Mouse (Mus musculus): ENCODE measurements around the gene Gm13043. TPM values are rescaled to one million over a fixed set of nuclear protein-coding genes. Genes with fewer than 3 reads are reported as not detected.
"Not testable (repeated sequence)": the region's sequence is repeated elsewhere in the genome, so short reads cannot be mapped to it uniquely, and the experiment has no call there.

Gm13043 gene
- not detected in 2 replicates for polyA plus RNA-seq (2015; fragmentation: Nextera tagmentation; extraction: Ambion mirVana)

DNA sequence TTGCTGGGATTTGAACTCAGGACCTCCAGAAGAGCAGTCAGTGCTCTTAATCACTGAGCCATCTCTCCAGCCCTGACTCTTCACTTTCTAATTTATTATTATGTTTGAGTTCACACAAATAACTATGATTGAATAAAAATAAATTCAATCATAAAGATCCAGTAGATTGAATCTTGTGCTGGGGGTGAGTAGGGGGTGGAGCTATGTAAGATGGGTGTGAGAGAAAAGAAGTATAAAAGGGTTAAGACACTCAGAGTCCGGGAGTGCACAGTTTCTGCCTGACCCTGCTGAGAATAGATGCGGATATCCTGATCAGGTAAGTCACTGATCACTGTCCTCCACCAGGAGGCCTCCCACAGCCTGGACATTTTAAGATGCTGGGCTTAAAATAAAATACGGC lies at the start of gene Gm13043:
TSS of gene Gm13043 (plus strand) at position 301 of the 400 bp plus-strand sequence.
- no peak within 1 kb of the TSS for H3K4me2 ChIP-seq (replicated peaks)
- ATAC-seq = no peak
- H3K27me3 ChIP-seq (replicated peaks) = no peaks in the 10 kb centered on the region
- H3K9me3 ChIP-seq = no peaks in the 10 kb centered on the region
- no peaks in the 10 kb centered on the region for H3K36me3 ChIP-seq
- no peak within 1 kb of the TSS for H3K9ac ChIP-seq
- H3K4me1 ChIP-seq (replicated peaks) = no peaks in the 10 kb centered on the region
- H3K4me3 ChIP-seq (replicated peaks) = no peak within 1 kb of the TSS
- H3K27ac ChIP-seq = no peak within 1 kb of the TSS
- WGBS = 78% methylated on average over 3 of the region's 3 CpGs

GRCm38 (mm10) chr4:143535654-143536053 lies 24.5 kb downstream of the Gm13043 start, which contains the start of gene Gm13040:
Gene Gm13040, plus strand, starts transcription at chr4:143535954.
- H3K27me3 ChIP-seq (replicated peaks); H3K4me1 ChIP-seq (replicated peaks); H3K9ac ChIP-seq; H3K27ac ChIP-seq; H3K4me3 ChIP-seq (replicated peaks); H3K36me3 ChIP-seq; ATAC-seq; H3K4me2 ChIP-seq (replicated peaks); H3K9me3 ChIP-seq: not testable (repeated sequence)
- WGBS = no CpG with 5 or more reads among the region's 3 CpGs

DNA sequence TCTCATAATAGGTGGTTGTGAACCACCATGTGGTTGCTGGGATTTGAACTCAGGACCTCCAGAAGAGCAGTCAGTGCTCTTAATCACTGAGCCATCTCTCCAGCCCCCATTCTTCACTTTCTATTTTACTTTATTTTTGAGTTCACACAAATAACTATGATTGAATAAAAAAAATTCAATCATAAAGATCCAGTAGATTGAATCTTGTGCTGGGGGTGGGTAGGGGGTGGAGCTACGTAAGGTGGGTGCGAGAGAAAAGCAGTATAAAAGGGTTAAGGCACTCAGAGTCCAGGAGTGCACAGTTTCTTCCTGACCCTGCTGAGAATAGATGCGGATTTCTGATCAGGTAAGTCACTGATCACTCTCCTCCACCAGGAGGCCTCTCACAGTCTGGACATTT lies 40.3 kb downstream of the Gm13043 start, which contains the start of the genes BC080695 and Gm13057:
TSS of gene BC080695 (plus strand) at position 301 of the 400 bp plus-strand sequence.
TSS of gene Gm13057 (plus strand) at position 310 of the 400 bp plus-strand sequence.
- ATAC-seq; H3K9ac ChIP-seq; H3K4me3 ChIP-seq (replicated peaks); H3K27me3 ChIP-seq (replicated peaks); H3K27ac ChIP-seq; H3K9me3 ChIP-seq; H3K4me1 ChIP-seq (replicated peaks); H3K36me3 ChIP-seq; H3K4me2 ChIP-seq (replicated peaks): not testable (repeated sequence)
- WGBS = no CpG with 5 or more reads among the region's 3 CpGs

Other genes with a start within 250 kb of the Gm13043 start
- gene Pdpn, start 211.8 kb upstream of the Gm13043 start, polyA plus RNA-seq (2015; fragmentation: Nextera tagmentation; extraction: Ambion mirVana) = 24.8 and 27.5 TPM in 2 replicates
- gene Lrrc38, start 161.6 kb upstream of the Gm13043 start, polyA plus RNA-seq (2015; fragmentation: Nextera tagmentation; extraction: Ambion mirVana) = 0.06 TPM in 1 of 2 replicates, not detected in the other
- not detected in 2 replicates for gene Pramel1, start 116.9 kb upstream of the Gm13043 start, polyA plus RNA-seq (2015; fragmentation: Nextera tagmentation; extraction: Ambion mirVana)
- 13.2 and 15.1 TPM in 2 replicates for gene Pramef8, start 98.9 kb upstream of the Gm13043 start, polyA plus RNA-seq (2015; fragmentation: Nextera tagmentation; extraction: Ambion mirVana)
- not detected in 2 replicates for gene Oog4, start 61.0 kb upstream of the Gm13043 start, polyA plus RNA-seq (2015; fragmentation: Nextera tagmentation; extraction: Ambion mirVana)
- not detected in 2 replicates for gene Gm13040, start 24.6 kb downstream of the Gm13043 start, polyA plus RNA-seq (2015; fragmentation: Nextera tagmentation; extraction: Ambion mirVana)
- gene BC080695, start 40.4 kb downstream of the Gm13043 start, polyA plus RNA-seq (2015; fragmentation: Nextera tagmentation; extraction: Ambion mirVana) = not detected in 2 replicates
- gene Gm13057, start 40.4 kb downstream of the Gm13043 start, polyA plus RNA-seq (2015; fragmentation: Nextera tagmentation; extraction: Ambion mirVana) = not detected in 2 replicates
- not detected in 2 replicates for gene Gm13083, start 103.7 kb downstream of the Gm13043 start, polyA plus RNA-seq (2015; fragmentation: Nextera tagmentation; extraction: Ambion mirVana)
- gene Gm13088, start 145.9 kb downstream of the Gm13043 start, polyA plus RNA-seq (2015; fragmentation: Nextera tagmentation; extraction: Ambion mirVana) = not detected in 2 replicates
- not detected in 2 replicates for gene Gm13089, start 191.4 kb downstream of the Gm13043 start, polyA plus RNA-seq (2015; fragmentation: Nextera tagmentation; extraction: Ambion mirVana)
- gene Gm13078, start 208.1 kb downstream of the Gm13043 start, polyA plus RNA-seq (2015; fragmentation: Nextera tagmentation; extraction: Ambion mirVana) = not detected in 2 replicates

Measured in intestine, embryonic 15.5 days (tissue).